Mouse (Mus musculus) thymus, adult 2 months (tissue): ENCODE results near the gene Ccdc114.

Experiments used
- CTCF ChIP-seq: fragments of 200-500 bp; IDR thresholded peaks from 2 replicates; pipeline ENCODE4 v1.5.1; 2012; ENCODE audit warnings: mild to moderate bottlenecking, control low read depth, low read length, moderate library complexity, borderline replicate concordance; ENCODE audit not compliant: control insufficient read depth, poor library complexity, insufficient read depth; ENCODE audit errors: extremely low read depth
- POLR2A ChIP-seq: fragments of 200-500 bp; IDR thresholded peaks from 2 replicates; pipeline ENCODE4 v1.6.1; 2012; ENCODE audit warnings: mild to moderate bottlenecking, low read length, control low read depth, moderate library complexity; ENCODE audit not compliant: control insufficient read depth, poor library complexity, insufficient read depth; ENCODE audit errors: extremely low read depth

DNA sequence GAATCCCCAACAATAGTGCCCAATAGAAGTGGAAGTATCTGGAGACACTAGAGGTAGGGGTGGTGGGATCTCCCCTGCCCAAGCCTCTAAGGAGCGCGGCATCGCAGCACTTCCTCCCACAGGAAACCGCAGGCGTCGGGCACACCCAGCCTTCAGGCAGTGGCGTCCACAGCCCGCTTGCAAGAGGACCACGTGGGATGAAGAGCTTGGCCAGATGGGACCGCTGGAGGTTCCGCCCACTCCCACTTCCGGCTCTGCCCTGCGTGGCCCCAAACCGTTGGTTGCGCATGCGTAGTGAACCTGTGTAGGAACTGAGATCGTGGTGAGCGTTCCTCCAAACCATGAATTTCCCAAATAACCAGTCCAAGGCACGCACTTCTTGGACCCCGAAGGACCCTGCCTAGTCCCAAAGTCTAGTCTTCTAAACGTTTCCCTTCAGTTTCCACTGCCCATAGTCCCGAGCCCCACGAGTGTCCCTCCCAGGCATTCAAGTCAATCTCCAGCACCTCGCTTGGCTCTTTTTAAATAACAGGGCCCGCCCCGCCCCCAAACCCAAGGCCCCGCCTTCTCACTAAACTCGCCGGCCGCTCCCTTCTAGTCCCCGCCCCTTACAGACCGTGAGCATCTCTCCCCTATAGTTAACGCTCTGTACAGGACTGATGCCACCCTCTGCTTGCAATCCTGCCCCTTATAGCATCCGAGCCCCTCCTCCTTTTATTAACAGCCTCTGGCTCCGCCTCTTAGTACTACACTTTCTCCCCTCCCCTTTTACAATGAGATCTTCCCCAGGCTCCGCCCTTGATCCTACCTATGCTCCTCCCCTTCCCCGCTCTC lies 727 bp upstream of the Ccdc114 start:
- TF ChIP-seq CTCF: no peak
- peak; percentile 55; the same call in 1 of the 2 replicates for TF ChIP-seq POLR2A
